ENCODE assay signal across 32 mouse cellular contexts in the genomic region with DNA sequence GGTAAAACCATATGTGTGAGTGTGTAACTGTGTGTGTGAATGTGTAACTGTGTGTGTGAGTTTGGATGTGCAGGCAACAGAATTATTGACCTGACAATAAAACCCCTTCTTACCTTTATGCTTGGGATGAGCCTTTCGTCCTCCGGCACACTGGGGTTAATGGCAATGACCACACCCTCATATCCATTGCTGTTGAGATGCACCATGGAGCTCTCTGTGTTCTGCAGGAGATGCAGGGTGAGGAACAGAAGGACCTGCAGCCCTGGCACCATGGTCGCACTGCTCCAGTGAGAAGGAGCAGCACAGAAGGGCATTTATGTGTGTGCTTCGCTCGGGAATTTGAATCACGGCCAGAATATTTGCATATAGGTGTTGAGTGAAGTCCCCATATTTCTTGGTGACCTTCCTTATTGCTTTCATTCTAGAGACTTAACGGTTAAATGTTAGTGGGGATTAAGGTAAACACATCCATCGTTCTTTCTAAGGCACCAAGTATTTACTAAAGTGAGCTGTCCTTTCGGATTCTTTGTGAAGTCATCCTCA. TPM values are rescaled to one million over a fixed set of nuclear protein-coding genes. Genes with fewer than 3 reads are reported as not detected.
"Had no signal": no experiment of that assay in that cellular context is flagged by ENCODE, and none has a peak within 500 bp of the region (broad histone marks: within the 10 kb centered on the region; RNA-seq: fewer than 3 reads in every experiment).

A gene (minus strand): TSS at position 344 of the 543 bp plus-strand sequence.

RNA-seq across cellular contexts. Expression of the gene that starts here (rescaled TPM):
- total RNA-seq: gastrocnemius, adult 2 months; gastrocnemius, postnatal 10 days; gastrocnemius, postnatal 25 days; gastrocnemius, postnatal 4 days; granulocyte monocyte progenitor cell, adult 5-6 weeks; heart, adult 8-10 months; heart, postnatal 10 days; heart, postnatal 25 days; heart, postnatal 4 days; layer of hippocampus, adult 18-20 months; layer of hippocampus, adult 8-10 months; layer of hippocampus, postnatal 14 days; layer of hippocampus, postnatal 36 days; left cerebral cortex, adult 18-20 months; left cerebral cortex, adult 8-10 months; left cerebral cortex, postnatal 10 days; left cerebral cortex, postnatal 25 days; left cerebral cortex, postnatal 4 days; liver, adult 2 months had no signal
- polyA plus RNA-seq: frontal cortex, adult 2 months; heart, embryonic 10.5 days; heart, embryonic 12.5 days; heart, embryonic 14.5 days; hindbrain, embryonic 10.5 days; hindbrain, embryonic 12.5 days; hindbrain, embryonic 14.5 days; hindbrain, embryonic 16.5 days; inflammation-experienced regulatory T-cells, adult 6 months; limb, embryonic 13.5 days; limb, embryonic 15.5 days; liver, adult 2 months; liver, embryonic 12.5 days; liver, embryonic 14.5 days had no signal
